Mouse (Mus musculus): Measurements from ENCODE around the gene Car14. TPM values are rescaled to one million over a fixed set of nuclear protein-coding genes. Genes with fewer than 3 reads are reported as not detected.
"Not testable (repeated sequence)": the region's sequence is repeated elsewhere in the genome, so short reads cannot be mapped to it uniquely, and the experiment has no call there.

Gene Car14
- 2.4 and 3.3 TPM in 2 replicates for polyA plus RNA-seq (2011; ENCODE audit: insufficient read depth, insufficient read length, low read depth, missing spikeins)

DNA sequence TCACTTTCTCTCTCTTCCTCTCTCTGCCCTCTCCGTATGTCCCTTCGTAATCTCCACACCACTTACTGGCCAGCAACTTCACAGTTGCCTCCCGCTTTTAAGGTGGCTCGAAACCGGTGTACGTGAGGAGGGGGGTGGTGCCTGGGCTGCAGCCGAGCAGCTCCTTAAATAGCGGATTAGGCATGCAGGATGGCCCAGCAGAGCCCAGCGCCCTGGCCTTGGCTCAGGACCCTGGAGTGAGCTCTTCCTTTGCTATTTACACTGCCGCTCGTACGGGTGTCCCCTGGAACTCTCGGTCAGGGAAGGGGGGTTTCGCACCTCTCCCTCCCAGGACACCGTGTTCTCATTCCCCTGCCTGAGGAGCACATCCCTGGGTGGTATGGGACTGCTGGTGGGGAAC lies at the start of gene Car14:
Car14 (minus strand) TSS at position 124 of the 400 bp plus-strand sequence.
- Histone ChIP-seq H3K27me3 (ENCODE audit: control insufficient read depth, insufficient read depth, low read length, poor library complexity, severe bottlenecking) (0 out of 2 replicates have a peak, but pooled peaks cover 6% of the 10 kb centered on the region), H3K4me1 (ENCODE audit: control insufficient read depth, insufficient read depth, low read length) (peaks cover 4% of the 10 kb centered on the region), H3K9me3 (replicated peaks; ENCODE audit: control insufficient read depth, insufficient read depth, low read length, poor library complexity, severe bottlenecking) (no peaks in the 10 kb centered on the region), H3K4me3 (ENCODE audit: low read depth, low read length) (peak within 1 kb of the TSS; percentile 57), H3K27ac (ENCODE audit: insufficient read depth, low read length) (no peak within 1 kb of the TSS), H3K9ac (ENCODE audit: low read depth, poor library complexity, severe bottlenecking) (peak within 1 kb of the TSS; percentile 11), H3K36me3 (ENCODE audit: control insufficient read depth, insufficient read depth, low read length, poor library complexity, severe bottlenecking) (no peaks in the 10 kb centered on the region)
- TF ChIP-seq EP300 (IDR thresholded peaks at IDR 0.05; ENCODE audit: insufficient read depth, low read depth, low read length) (no peak), CTCF (IDR thresholded peaks at IDR 0.05; ENCODE audit: low read depth, low read length) (no peak), POLR2A (IDR thresholded peaks at IDR 0.05; ENCODE audit: insufficient read depth, low read length) (no peak)

DNA sequence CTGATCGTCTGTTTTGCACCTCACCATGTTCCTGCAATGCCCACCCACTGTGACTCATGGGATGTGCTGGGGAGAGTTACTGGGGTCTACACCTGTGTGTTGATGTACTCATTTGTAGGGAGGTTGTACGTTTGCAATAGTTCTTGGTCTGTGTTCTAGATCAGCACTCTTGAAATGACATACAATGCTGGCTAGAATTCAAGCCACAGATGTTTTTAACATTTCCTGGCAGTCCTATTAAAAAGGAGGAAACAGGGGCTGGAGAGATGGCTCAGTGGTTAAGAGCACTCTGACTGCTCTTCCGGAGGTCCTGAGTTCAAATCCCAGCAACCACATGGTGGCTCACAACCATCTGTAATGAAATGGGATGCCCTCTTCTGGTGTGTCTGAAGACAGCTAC lies 49.0 kb upstream of the Car14 start:
- Histone ChIP-seq H3K27ac (ENCODE audit: insufficient read depth, low read length) (no peak overlapping the region), H3K27me3 (ENCODE audit: control insufficient read depth, insufficient read depth, low read length, poor library complexity, severe bottlenecking) (no peaks in the 10 kb centered on the region), H3K4me1 (ENCODE audit: control insufficient read depth, insufficient read depth, low read length) (no peaks in the 10 kb centered on the region), H3K9ac (ENCODE audit: low read depth, poor library complexity, severe bottlenecking) (no peak overlapping the region), H3K36me3 (ENCODE audit: control insufficient read depth, insufficient read depth, low read length, poor library complexity, severe bottlenecking) (no peaks in the 10 kb centered on the region), H3K4me3 (ENCODE audit: low read depth, low read length) (no peak overlapping the region), H3K9me3 (replicated peaks; ENCODE audit: control insufficient read depth, insufficient read depth, low read length, poor library complexity, severe bottlenecking) (no peaks in the 10 kb centered on the region)
- TF ChIP-seq POLR2A (IDR thresholded peaks at IDR 0.05; ENCODE audit: insufficient read depth, low read length) (no peak), EP300 (IDR thresholded peaks at IDR 0.05; ENCODE audit: insufficient read depth, low read depth, low read length) (no peak), CTCF (IDR thresholded peaks at IDR 0.05; ENCODE audit: low read depth, low read length) (no peak)

DNA sequence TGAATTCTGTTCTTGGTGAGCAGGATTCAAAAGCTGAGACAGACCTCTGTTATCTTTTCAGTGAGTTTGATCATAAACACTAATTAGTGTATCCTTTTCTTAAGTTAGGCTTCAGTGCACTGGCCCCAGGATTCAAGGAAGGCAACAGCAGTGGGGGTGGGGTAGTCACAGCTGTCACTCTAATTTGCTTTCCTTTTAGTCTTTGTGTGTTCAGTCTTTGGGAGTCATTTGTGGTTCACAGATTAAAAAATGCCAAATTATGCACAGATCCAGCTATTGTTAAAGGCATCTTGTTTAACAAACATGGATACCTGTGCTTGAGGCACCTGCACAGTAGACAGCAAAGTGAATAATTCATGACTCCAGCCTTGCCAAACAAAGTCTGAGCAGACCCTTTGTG lies 48.5 kb upstream of the Car14 start:
- H3K4me3 ChIP-seq (ENCODE audit: low read depth, low read length), result no peak overlapping the region
- TF ChIP-seq POLR2A (IDR thresholded peaks at IDR 0.05; ENCODE audit: insufficient read depth, low read length) (no peak), EP300 (IDR thresholded peaks at IDR 0.05; ENCODE audit: insufficient read depth, low read depth, low read length) (no peak), CTCF (IDR thresholded peaks at IDR 0.05; ENCODE audit: low read depth, low read length) (no peak)

DNA sequence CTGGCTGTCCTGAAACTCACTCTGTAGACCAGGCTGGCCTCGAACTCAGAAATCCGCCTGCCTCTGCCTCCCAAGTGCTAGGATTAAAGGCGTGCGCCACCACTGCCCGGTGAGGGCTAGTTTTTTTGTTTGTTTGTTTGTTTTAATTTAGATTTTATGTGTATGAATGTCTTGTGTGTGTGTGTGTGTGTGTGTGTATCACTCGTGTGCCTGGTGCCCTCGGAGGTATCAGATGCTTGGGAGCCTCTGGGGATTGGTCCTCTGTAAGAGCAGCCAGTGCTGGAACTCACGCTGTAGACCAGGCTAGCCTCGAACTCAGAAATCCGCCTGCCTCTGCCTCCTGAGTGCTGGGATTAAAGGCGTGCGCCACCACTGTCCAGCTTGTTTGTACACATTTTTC lies 47.1 kb upstream of the Car14 start:
- Histone ChIP-seq H3K4me3 (ENCODE audit: low read depth, low read length) (peak overlapping the region; percentile 57), H3K27ac (ENCODE audit: insufficient read depth, low read length) (peak overlapping the region; percentile 91), H3K9ac (ENCODE audit: low read depth, poor library complexity, severe bottlenecking) (peak overlapping the region; percentile 65)
- H3K4me1 ChIP-seq (ENCODE audit: control insufficient read depth, insufficient read depth, low read length); H3K36me3 ChIP-seq (ENCODE audit: control insufficient read depth, insufficient read depth, low read length, poor library complexity, severe bottlenecking); H3K27me3 ChIP-seq (ENCODE audit: control insufficient read depth, insufficient read depth, low read length, poor library complexity, severe bottlenecking); H3K9me3 ChIP-seq (replicated peaks; ENCODE audit: control insufficient read depth, insufficient read depth, low read length, poor library complexity, severe bottlenecking): not testable (repeated sequence)

More for the DNA sequence above, 48.5 kb upstream of the Car14 start:
- Histone ChIP-seq H3K36me3 (ENCODE audit: control insufficient read depth, insufficient read depth, low read length, poor library complexity, severe bottlenecking) (no peaks in the 10 kb centered on the region), H3K27ac (ENCODE audit: insufficient read depth, low read length) (no peak overlapping the region), H3K9me3 (replicated peaks; ENCODE audit: control insufficient read depth, insufficient read depth, low read length, poor library complexity, severe bottlenecking) (no peaks in the 10 kb centered on the region), H3K9ac (ENCODE audit: low read depth, poor library complexity, severe bottlenecking) (no peak overlapping the region), H3K4me1 (ENCODE audit: control insufficient read depth, insufficient read depth, low read length) (no peaks in the 10 kb centered on the region), H3K27me3 (ENCODE audit: control insufficient read depth, insufficient read depth, low read length, poor library complexity, severe bottlenecking) (no peaks in the 10 kb centered on the region)

GRCm38 (mm10) chr3:95950763-95951551 lies 46.5 kb upstream of the Car14 start:
- peak overlapping the region; percentile 91 for H3K27ac ChIP-seq (ENCODE audit: insufficient read depth, low read length)
- TF ChIP-seq EP300 (IDR thresholded peaks at IDR 0.05; ENCODE audit: insufficient read depth, low read depth, low read length) (0 out of 2 replicates have a peak, but pooled peaks have one; percentile 37), POLR2A (IDR thresholded peaks at IDR 0.05; ENCODE audit: insufficient read depth, low read length) (peak; percentile 43), CTCF (IDR thresholded peaks at IDR 0.05; ENCODE audit: low read depth, low read length) (no peak)
- peak overlapping the region; percentile 65 for H3K9ac ChIP-seq (ENCODE audit: low read depth, poor library complexity, severe bottlenecking)
- H3K36me3 ChIP-seq (ENCODE audit: control insufficient read depth, insufficient read depth, low read length, poor library complexity, severe bottlenecking), result peaks cover 4% of the 10 kb centered on the region; the same call in 1 of the 2 replicates
- H3K27me3 ChIP-seq (ENCODE audit: control insufficient read depth, insufficient read depth, low read length, poor library complexity, severe bottlenecking), result no peaks in the 10 kb centered on the region
- H3K4me3 ChIP-seq (ENCODE audit: low read depth, low read length), result peak overlapping the region; percentile 57
- no peaks in the 10 kb centered on the region for H3K4me1 ChIP-seq (ENCODE audit: control insufficient read depth, insufficient read depth, low read length)
- no peaks in the 10 kb centered on the region for H3K9me3 ChIP-seq (replicated peaks; ENCODE audit: control insufficient read depth, insufficient read depth, low read length, poor library complexity, severe bottlenecking)

DNA sequence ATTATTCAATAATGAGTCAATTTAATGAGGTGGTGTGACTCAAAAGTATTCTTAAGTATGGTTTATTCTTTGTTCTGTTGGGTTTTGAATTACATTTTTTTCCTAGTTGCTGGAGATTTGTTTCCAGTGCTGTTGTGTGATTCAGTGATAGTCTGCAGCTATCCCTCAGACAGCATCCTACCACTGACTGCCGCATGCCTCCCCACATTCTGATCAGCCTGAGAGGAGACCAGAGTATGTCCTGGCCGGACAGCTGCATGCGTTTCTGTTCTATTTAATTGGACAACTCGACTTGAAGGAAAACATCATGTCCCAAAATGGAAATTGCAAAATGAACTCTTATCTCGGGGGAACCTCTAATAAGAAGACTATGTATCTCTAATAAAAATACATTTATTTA lies 43.8 kb upstream of the Car14 start:
- Histone ChIP-seq H3K27me3 (ENCODE audit: control insufficient read depth, insufficient read depth, low read length, poor library complexity, severe bottlenecking) (no peaks in the 10 kb centered on the region), H3K9me3 (replicated peaks; ENCODE audit: control insufficient read depth, insufficient read depth, low read length, poor library complexity, severe bottlenecking) (no peaks in the 10 kb centered on the region)
- TF ChIP-seq CTCF (IDR thresholded peaks at IDR 0.05; ENCODE audit: low read depth, low read length) (no peak), EP300 (IDR thresholded peaks at IDR 0.05; ENCODE audit: insufficient read depth, low read depth, low read length) (no peak), POLR2A (IDR thresholded peaks at IDR 0.05; ENCODE audit: insufficient read depth, low read length) (no peak)

More for the DNA sequence above, 43.8 kb upstream of the Car14 start:
- Histone ChIP-seq H3K36me3 (ENCODE audit: control insufficient read depth, insufficient read depth, low read length, poor library complexity, severe bottlenecking) (peaks cover 16% of the 10 kb centered on the region), H3K27ac (ENCODE audit: insufficient read depth, low read length) (no peak overlapping the region), H3K9ac (ENCODE audit: low read depth, poor library complexity, severe bottlenecking) (no peak overlapping the region), H3K4me3 (ENCODE audit: low read depth, low read length) (no peak overlapping the region), H3K4me1 (ENCODE audit: control insufficient read depth, insufficient read depth, low read length) (no peaks in the 10 kb centered on the region)
